Mouse (Mus musculus): ENCODE results near the gene Nceh1. TPM values are rescaled to one million over a fixed set of nuclear protein-coding genes. Genes with fewer than 3 reads are reported as not detected.

The Nceh1 gene
- total and polyA plus RNA-seq, 3 experiments: 8.2 to 9.3 TPM; not detected in 1

GRCm38 (mm10) chr3:27293645-27294385 lies 111.0 kb downstream of the Nceh1 start:
- DNase-seq (ENCODE audit: low read depth, low spot score): no peak
- H3K79me2 ChIP-seq (ENCODE audit: control insufficient read depth, insufficient read depth, low read length, poor library complexity): no peaks in the 10 kb centered on the region
- H3K4me3 ChIP-seq (ENCODE audit: control insufficient read depth in 1 of 2, insufficient read depth in 1 of 2, low read depth in 2 of 2, low read length in 2 of 2): no peak overlapping the region
- no peak for TF ChIP-seq ZC3H11A (IDR thresholded peaks at IDR 0.05; ENCODE audit: low read depth, low read length)
- no peak for TF ChIP-seq USF1 (IDR thresholded peaks at IDR 0.05; ENCODE audit: low read depth, low read length)
- no peak for TF ChIP-seq POLR2AphosphoS5 (IDR thresholded peaks at IDR 0.05; ENCODE audit: borderline replicate concordance, low read depth, low read length)
- no peak for TF ChIP-seq TAL1 (IDR thresholded peaks at IDR 0.05; ENCODE audit: low read length)
- TF ChIP-seq ETS1 (IDR thresholded peaks at IDR 0.05; ENCODE audit: low read depth, low read length): no peak
- no peak for TF ChIP-seq GABPA (IDR thresholded peaks at IDR 0.05; ENCODE audit: low read depth, low read length)
- TF ChIP-seq POLR2AphosphoS2 (IDR thresholded peaks at IDR 0.05; ENCODE audit: low read length): no peak
- TF ChIP-seq EP300 (IDR thresholded peaks at IDR 0.05; ENCODE audit: low read depth in 1 of 2, low read length in 2 of 2): no peak
- no peak for TF ChIP-seq GATA1 (IDR thresholded peaks at IDR 0.05; ENCODE audit: low read depth, low read length)
- TF ChIP-seq MEF2A (IDR thresholded peaks at IDR 0.05; ENCODE audit: extremely low read depth, insufficient replicate concordance, low read depth, low read length, poor library complexity, severe bottlenecking): no peak
- no peak for TF ChIP-seq TCF12 (IDR thresholded peaks at IDR 0.05; ENCODE audit: low read depth, low read length)
- no peak overlapping the region for H3K9ac ChIP-seq (ENCODE audit: control insufficient read depth, low read depth, low read length, poor library complexity, severe bottlenecking)
- H3K9me3 ChIP-seq (replicated peaks; ENCODE audit: insufficient read depth, low read length): no peaks in the 10 kb centered on the region
- no peak overlapping the region for H3K27ac ChIP-seq (ENCODE audit: control insufficient read depth, low read depth, low read length)
- no peaks in the 10 kb centered on the region; a peak in 1 of 4 replicates for H3K4me1 ChIP-seq (ENCODE audit: control insufficient read depth in 1 of 2, insufficient read depth in 2 of 2, low read length in 2 of 2)
- H3K27me3 ChIP-seq (ENCODE audit: control insufficient read depth in 1 of 2, insufficient read depth in 2 of 2, low read length in 2 of 2): no peaks in the 10 kb centered on the region; a peak in 2 of 4 replicates
- no peaks in the 10 kb centered on the region for H3K36me3 ChIP-seq (ENCODE audit: control insufficient read depth in 1 of 2, insufficient read depth in 2 of 2, low read length in 2 of 2)

GRCm38 (mm10) chr3:27300451-27300850 lies 117.7 kb downstream of the Nceh1 start:
- no peaks in the 10 kb centered on the region for H3K36me3 ChIP-seq (ENCODE audit: control insufficient read depth in 1 of 2, insufficient read depth in 2 of 2, low read length in 2 of 2)
- H3K27me3 ChIP-seq (ENCODE audit: control insufficient read depth in 1 of 2, insufficient read depth in 2 of 2, low read length in 2 of 2): no peaks in the 10 kb centered on the region; a peak in 1 of 4 replicates
- no peak for TF ChIP-seq MAFK (IDR thresholded peaks at IDR 0.05; ENCODE audit: borderline replicate concordance, low read depth, low read length)
- no peak for TF ChIP-seq SIN3A (IDR thresholded peaks at IDR 0.05; ENCODE audit: low read length)
- no peak for TF ChIP-seq RCOR1 (IDR thresholded peaks at IDR 0.05; ENCODE audit: low read depth, low read length)
- TF ChIP-seq POLR2A (IDR thresholded peaks at IDR 0.05; ENCODE audit: control insufficient read depth in 1 of 2, insufficient read depth in 1 of 2, low read depth in 1 of 2, low read length in 2 of 2, poor library complexity in 1 of 2): no peak
- no peak for TF ChIP-seq RAD21 (IDR thresholded peaks at IDR 0.05; ENCODE audit: low read depth, low read length)
- no peak overlapping the region for H3K4me3 ChIP-seq (ENCODE audit: control insufficient read depth in 1 of 2, insufficient read depth in 1 of 2, low read depth in 2 of 2, low read length in 2 of 2)
- H3K9ac ChIP-seq (ENCODE audit: control insufficient read depth, low read depth, low read length, poor library complexity, severe bottlenecking): no peak overlapping the region
- no peaks in the 10 kb centered on the region for H3K9me3 ChIP-seq (replicated peaks; ENCODE audit: insufficient read depth, low read length)
- H3K79me2 ChIP-seq (ENCODE audit: control insufficient read depth, insufficient read depth, low read length, poor library complexity): no peaks in the 10 kb centered on the region
- H3K27ac ChIP-seq (ENCODE audit: control insufficient read depth, low read depth, low read length): no peak overlapping the region
- no peaks in the 10 kb centered on the region for H3K4me1 ChIP-seq (ENCODE audit: control insufficient read depth in 1 of 2, insufficient read depth in 2 of 2, low read length in 2 of 2)
- no peak for DNase-seq (ENCODE audit: low read depth, low spot score)

All from MEL (cell line).